Mouse (Mus musculus) mouse trophoblast stem cell (cell line): Measurements from ENCODE around the gene Thbs3.

Source experiments
- in situ Hi-C, 2 experiments: fragments of 300-500 bp; cut with MseI, MboI; formaldehyde crosslinking; loops; 2 replicates in 1 of 2; 3 replicates in 1 of 2; pipeline ENCODE4 v1.15.1; 2025

Thbs3 gene

GRCm38 (mm10) chr3:89226900-89227299, 11.9 kb downstream of the Thbs3 start, which contains the start of gene Mtx1:
Mtx1 (minus strand) TSS chr3:89227088.
- in situ Hi-C loops, result no loop called here

- in situ Hi-C loops, result no loop called here
Measured at GRCm38 (mm10) chr3:89227307-89228179, 12.6 kb downstream of the Thbs3 start.

GRCm38 (mm10) chr3:89228180-89228549, 13.2 kb downstream of the Thbs3 start:
- in situ Hi-C loops, result no loop called here

GRCm38 (mm10) chr3:89228836-89229235, 13.9 kb downstream of the Thbs3 start, which contains the start of gene Muc1:
Muc1 (plus strand) TSS chr3:89229057.
- in situ Hi-C loops, result no loop called here

GRCm38 (mm10) chr3:89229276-89229675, 14.3 kb downstream of the Thbs3 start:
- in situ Hi-C loops, result no loop called here

GRCm38 (mm10) chr3:89230561-89230960, 15.6 kb downstream of the Thbs3 start:
- in situ Hi-C loops, result no loop called here

- in situ Hi-C loops, result no loop called here
Measured at GRCm38 (mm10) chr3:89231345-89231744, 16.4 kb downstream of the Thbs3 start.

- in situ Hi-C loops, result no loop called here
Measured at GRCm38 (mm10) chr3:89231772-89232275, 16.8 kb downstream of the Thbs3 start.

- in situ Hi-C loops, result no loop called here
Measured at GRCm38 (mm10) chr3:89232614-89233013, 17.6 kb downstream of the Thbs3 start.

GRCm38 (mm10) chr3:89233562-89234110, 18.7 kb downstream of the Thbs3 start:
- in situ Hi-C loops, result no loop called here

- in situ Hi-C loops, result no loop called here
Measured at GRCm38 (mm10) chr3:89236516-89236915, 21.5 kb downstream of the Thbs3 start.

GRCm38 (mm10) chr3:89237682-89238081, 22.7 kb downstream of the Thbs3 start:
- in situ Hi-C loops, result no loop called here

GRCm38 (mm10) chr3:89238494-89238893, 23.5 kb downstream of the Thbs3 start:
- in situ Hi-C loops, result no loop called here

GRCm38 (mm10) chr3:89242331-89242895, 27.4 kb downstream of the Thbs3 start:
- in situ Hi-C loops, result loop anchor here in 1 of 2 experiments (10.0 kb wide), 1 partner anchor 52 kb away; no protein-coding TSS in a partner anchor

- in situ Hi-C loops, result loop anchor here in 1 of 2 experiments (10.0 kb wide), 1 partner anchor 51 kb away; no protein-coding TSS in a partner anchor
Measured at GRCm38 (mm10) chr3:89243609-89244008, 28.6 kb downstream of the Thbs3 start.

- in situ Hi-C loops, result loop anchor here in 1 of 2 experiments (10.0 kb wide), 1 partner anchor 50 kb away; no protein-coding TSS in a partner anchor
Measured at GRCm38 (mm10) chr3:89244158-89244981, 29.4 kb downstream of the Thbs3 start.

- in situ Hi-C loops, result loop anchor here in 1 of 2 experiments (10.0 kb wide), 1 partner anchor 50 kb away; no protein-coding TSS in a partner anchor
Measured at GRCm38 (mm10) chr3:89244982-89245687, 30.2 kb downstream of the Thbs3 start.

GRCm38 (mm10) chr3:89245688-89246171, 30.8 kb downstream of the Thbs3 start, which contains the start of gene Krtcap2:
Krtcap2 (plus strand) TSS chr3:89245966.
- in situ Hi-C loops, result loop anchor here in 1 of 2 experiments (10.0 kb wide), 1 partner anchor 49 kb away; no protein-coding TSS in a partner anchor

GRCm38 (mm10) chr3:89246261-89247100, 31.5 kb downstream of the Thbs3 start, which contains the start of gene Trim46:
Trim46 (minus strand) TSS chr3:89246309.
- in situ Hi-C loops, result loop anchor here in 1 of 2 experiments (10.0 kb wide), 1 partner anchor 48 kb away; no protein-coding TSS in a partner anchor
